Mouse (Mus musculus) stomach, embryonic 14.5 days (tissue): ENCODE measurements around the gene Xntrpc. TPM values are rescaled to one million over a fixed set of nuclear protein-coding genes. Genes with fewer than 3 reads are reported as not detected.

Experiments
- ATAC-seq: fragments of 200-750 bp; cut with Nextera tagmentation; 2 replicates; pipeline ENCODE4 v1.8.0; 2017; ENCODE audit warnings: low read depth, moderate TSS enrichment; ENCODE audit not compliant: insufficient number of reproducible peaks, insufficient read depth, low FRiP score
- H3K27ac ChIP-seq: fragments of 300-500 bp; sonication (generic); 2 replicates; pipeline ENCODE4 v1.5.1; 2014; ENCODE audit warnings: mild to moderate bottlenecking, low read length, moderate library complexity, mixed read lengths
- H3K27me3 ChIP-seq: fragments of 300-500 bp; sonication (generic); 2 replicates; pipeline ENCODE4 v1.6.1; 2014; ENCODE audit warnings: low read length, control low read depth, mixed read lengths; ENCODE audit not compliant: control insufficient read depth, insufficient read depth
- H3K36me3 ChIP-seq: fragments of 300-500 bp; sonication (generic); 2 replicates; pipeline ENCODE4 v1.6.1; 2014; ENCODE audit warnings: mild to moderate bottlenecking, control low read depth, low read length, moderate library complexity, mixed read lengths; ENCODE audit not compliant: control insufficient read depth, insufficient read depth
- H3K4me1 ChIP-seq: fragments of 300-500 bp; sonication (generic); 2 replicates; pipeline ENCODE4 v1.6.1; 2014; ENCODE audit warnings: low read length, control low read depth, mixed read lengths; ENCODE audit not compliant: control insufficient read depth, insufficient read depth
- H3K4me2 ChIP-seq: fragments of 300-500 bp; sonication (generic); replicated peaks from 2 replicates; pipeline ENCODE4 v1.6.1; 2014; ENCODE audit warnings: low read depth, low read length, control low read depth
- H3K4me3 ChIP-seq: fragments of 300-500 bp; sonication (generic); 2 replicates; pipeline ENCODE4 v1.5.1; 2014; ENCODE audit warnings: low read depth, low read length, control low read depth
- H3K9ac ChIP-seq: fragments of 300-500 bp; sonication (generic); replicated peaks from 2 replicates; pipeline ENCODE4 v1.6.1; 2014; ENCODE audit warnings: low read depth, mild to moderate bottlenecking, control low read depth, low read length, moderate library complexity, mixed read lengths
- H3K9me3 ChIP-seq: fragments of 300-500 bp; sonication (generic); 2 replicates; pipeline ENCODE4 v1.6.1; 2016; ENCODE audit warnings: low read depth, low read length, control low read depth; ENCODE audit not compliant: control insufficient read depth
- WGBS: fragments of 180-500 bp; shearing (Covaris S2); extraction: QIAGEN DNeasy Blood & Tissue Kit; methylation state at CpG from one replicate; pipeline ENCODE4 v1.1.7; 2014; 5-methylcytosine and 5-hydroxymethylcytosine counted together
- polyA plus RNA-seq: library from polyadenylated mRNA; unstranded; fragments of >200 nt; fragmentation: Nextera tagmentation; extraction: Ambion mirVana; gene quantifications from 2 replicates; pipeline ENCODE4 v1.2.1, GENCODE M21; 2014

The Xntrpc gene
- polyA plus RNA-seq, 1 experiment from 2014 or later: 1.8 TPM

DNA sequence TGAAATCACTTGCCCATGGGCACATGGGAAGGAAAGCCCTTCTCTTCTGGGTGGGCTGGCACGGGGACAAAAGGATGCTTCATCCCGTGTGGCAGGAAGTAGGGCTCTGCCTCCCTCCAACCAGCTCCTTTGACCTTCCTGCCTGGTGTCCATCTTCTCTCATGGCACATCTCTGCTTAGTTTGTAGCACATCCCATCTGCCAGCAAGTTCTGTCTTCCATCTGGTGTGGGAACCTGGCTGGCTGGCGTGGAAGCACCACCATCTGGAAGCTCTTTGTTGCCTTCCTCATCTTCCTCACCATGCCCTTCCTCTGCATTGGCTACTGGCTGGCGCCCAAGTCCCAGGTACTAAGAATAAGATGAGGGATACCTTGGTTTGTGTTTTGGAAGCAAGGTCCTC, 21.8 kb downstream of the Xntrpc start:
- 82% methylated on average over 4 of the region's 4 CpGs for WGBS

DNA sequence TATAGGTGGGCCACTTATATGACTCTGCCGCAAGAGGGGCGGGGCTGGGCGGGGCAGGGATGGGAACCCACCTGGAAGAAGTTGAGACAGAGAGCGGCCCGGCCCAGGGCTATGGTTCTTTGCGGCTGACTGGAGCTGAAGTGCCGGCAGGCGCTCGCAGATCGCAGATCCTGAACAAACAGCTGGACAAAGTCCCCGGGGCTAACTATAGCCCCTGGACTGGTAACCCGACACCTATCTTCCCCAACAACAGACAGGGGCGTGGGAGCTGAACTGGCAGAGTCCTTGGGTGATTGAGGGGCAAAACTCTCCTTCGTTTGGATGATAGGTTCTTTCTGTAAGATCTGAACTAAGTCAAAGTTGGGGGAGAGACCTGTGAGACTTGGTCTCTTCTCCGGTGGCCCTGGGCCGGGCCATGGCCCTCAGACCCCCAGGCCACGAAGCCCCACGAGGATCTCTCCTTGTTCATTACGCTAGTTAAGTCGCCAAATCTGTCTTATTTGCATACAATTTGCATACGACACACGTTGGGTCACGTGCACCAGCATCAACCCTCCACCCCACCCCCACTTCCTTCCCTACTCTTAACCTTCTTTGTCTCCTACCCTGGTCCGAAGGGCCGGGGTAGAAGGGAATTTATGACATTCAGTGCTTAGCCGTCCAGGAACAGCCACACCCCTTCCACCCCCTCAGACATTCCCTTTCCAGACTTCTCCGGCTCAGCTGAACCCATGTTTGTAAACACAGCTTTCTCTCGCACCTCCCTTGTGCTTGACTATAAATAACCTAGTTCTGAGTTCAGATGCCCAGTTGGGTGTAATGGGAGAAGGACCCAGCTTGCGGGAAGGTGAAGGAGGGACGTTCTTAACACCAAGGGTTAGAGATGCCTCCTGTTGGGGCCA, 34.5 kb downstream of the Xntrpc start:
- peak overlapping the region; percentile 35 for H3K4me2 ChIP-seq
- H3K27me3 ChIP-seq: no peaks in the 10 kb centered on the region
- WGBS: 6% methylated on average over 30 of the region's 30 CpGs
- H3K9ac ChIP-seq: no peak overlapping the region
- no peaks in the 10 kb centered on the region for H3K36me3 ChIP-seq
- no peaks in the 10 kb centered on the region for H3K9me3 ChIP-seq
- peak overlapping the region; percentile 2; the same call in 1 of the 2 replicates for H3K4me3 ChIP-seq
- no peak overlapping the region for H3K27ac ChIP-seq
- 0 out of 2 replicates have a peak, but pooled peaks cover 10% of the 10 kb centered on the region for H3K4me1 ChIP-seq
- peak; percentile 57; the same call in 1 of the 2 replicates for ATAC-seq

More for the DNA sequence above, 21.8 kb downstream of the Xntrpc start:
- H3K4me1 ChIP-seq: no peaks in the 10 kb centered on the region
- H3K9me3 ChIP-seq: no peaks in the 10 kb centered on the region
- no peaks in the 10 kb centered on the region for H3K27me3 ChIP-seq
- no peak overlapping the region for H3K4me3 ChIP-seq
- no peak overlapping the region for H3K4me2 ChIP-seq
- peaks cover 9% of the 10 kb centered on the region for H3K36me3 ChIP-seq
- no peak overlapping the region for H3K9ac ChIP-seq
- no peak overlapping the region for H3K27ac ChIP-seq
- ATAC-seq: no peak

DNA sequence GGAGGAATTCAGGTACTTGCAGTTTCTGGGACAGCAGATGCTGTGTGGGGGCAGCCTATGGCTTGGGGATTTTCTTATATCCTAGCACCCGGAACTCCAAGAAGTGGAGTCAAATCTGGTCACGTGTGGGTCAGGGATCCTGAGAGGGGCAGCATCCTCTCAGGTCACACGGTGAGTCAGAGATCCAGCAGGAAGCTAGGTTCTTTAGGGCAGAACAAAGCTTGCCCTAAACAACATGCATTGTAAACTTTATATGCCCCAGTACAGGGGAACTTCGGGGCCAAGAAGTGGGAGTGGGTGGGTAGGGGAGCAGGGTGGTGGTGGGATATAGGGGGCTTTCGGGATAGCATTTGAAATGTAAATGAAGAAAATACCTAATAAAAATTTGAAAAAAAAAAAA, 35.4 kb downstream of the Xntrpc start:
- Histone ChIP-seq H3K36me3 (no peaks in the 10 kb centered on the region), H3K4me1 (0 out of 2 replicates have a peak, but pooled peaks cover 10% of the 10 kb centered on the region), H3K27me3 (no peaks in the 10 kb centered on the region), H3K9me3 (no peaks in the 10 kb centered on the region), H3K4me3 (no peak overlapping the region), H3K4me2 (no peak overlapping the region), H3K9ac (no peak overlapping the region), H3K27ac (no peak overlapping the region)
- 59% methylated on average over 5 of the region's 5 CpGs for WGBS
- no peak for ATAC-seq

DNA sequence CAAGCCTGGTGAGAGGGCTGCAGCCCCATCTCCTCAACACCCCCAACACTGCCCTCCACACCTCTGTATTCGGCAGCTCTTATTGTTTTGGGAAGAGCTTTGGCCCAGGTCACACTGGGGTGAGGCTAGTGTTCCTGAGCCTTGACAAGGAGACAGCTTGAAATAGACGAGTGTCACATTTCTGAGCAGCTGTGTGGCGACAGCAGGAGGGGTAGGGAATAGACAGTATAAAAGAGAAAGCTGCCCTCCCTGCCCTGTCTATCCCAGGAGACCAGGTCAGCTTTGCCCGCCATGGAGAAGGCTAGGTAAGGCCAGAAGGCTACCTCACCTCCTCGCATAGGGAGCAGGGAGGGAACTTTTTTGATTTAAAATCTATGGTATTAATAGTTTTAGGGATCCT, 36.0 kb downstream of the Xntrpc start, which contains the start of gene Art1:
TSS of gene Art1 (plus strand) at position 257 of the 400 bp plus-strand sequence.
- H3K4me2 ChIP-seq: no peak within 1 kb of the TSS

DNA sequence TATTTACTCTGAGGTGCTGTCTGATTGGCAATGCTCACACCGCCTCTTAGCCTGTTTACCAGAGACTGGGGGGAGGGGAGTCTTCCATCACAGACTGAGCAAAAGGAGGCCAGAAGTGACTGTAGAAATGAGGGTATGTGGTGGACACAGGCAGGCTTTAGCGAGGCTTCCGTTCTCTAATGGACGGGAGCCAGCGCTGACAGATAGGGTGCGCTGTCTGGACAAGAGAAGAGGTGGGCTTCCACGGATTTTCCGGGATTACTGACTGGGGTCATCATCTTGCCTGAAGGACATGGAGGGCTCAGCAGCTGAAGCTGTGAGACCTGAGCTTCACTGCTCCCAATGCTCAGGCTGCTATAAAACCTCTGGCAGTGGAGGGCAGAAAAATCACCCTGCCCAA, 36.7 kb downstream of the Xntrpc start:
- no peaks in the 10 kb centered on the region for H3K9me3 ChIP-seq
- whole genome bisulfite sequencing: 49% methylated on average over 8 of the region's 8 CpGs
- H3K27me3 ChIP-seq: no peaks in the 10 kb centered on the region
- no peak overlapping the region for H3K4me3 ChIP-seq
- ATAC-seq: no peak
- no peak overlapping the region for H3K4me2 ChIP-seq
- no peak overlapping the region for H3K27ac ChIP-seq
- no peak overlapping the region for H3K9ac ChIP-seq
- no peaks in the 10 kb centered on the region for H3K36me3 ChIP-seq
- H3K4me1 ChIP-seq: peaks cover 17% of the 10 kb centered on the region; the same call in 1 of the 2 replicates

More for the DNA sequence above, 36.0 kb downstream of the Xntrpc start, which contains the start of gene Art1:
- Histone ChIP-seq H3K27ac (no peak within 1 kb of the TSS), H3K4me3 (no peak within 1 kb of the TSS), H3K27me3 (no peaks in the 10 kb centered on the region), H3K4me1 (0 out of 2 replicates have a peak, but pooled peaks cover 10% of the 10 kb centered on the region), H3K9me3 (no peaks in the 10 kb centered on the region), H3K36me3 (no peaks in the 10 kb centered on the region), H3K9ac (no peak within 1 kb of the TSS)
- 56% methylated on average over 5 of the region's 5 CpGs for WGBS
- no peak for ATAC-seq

DNA sequence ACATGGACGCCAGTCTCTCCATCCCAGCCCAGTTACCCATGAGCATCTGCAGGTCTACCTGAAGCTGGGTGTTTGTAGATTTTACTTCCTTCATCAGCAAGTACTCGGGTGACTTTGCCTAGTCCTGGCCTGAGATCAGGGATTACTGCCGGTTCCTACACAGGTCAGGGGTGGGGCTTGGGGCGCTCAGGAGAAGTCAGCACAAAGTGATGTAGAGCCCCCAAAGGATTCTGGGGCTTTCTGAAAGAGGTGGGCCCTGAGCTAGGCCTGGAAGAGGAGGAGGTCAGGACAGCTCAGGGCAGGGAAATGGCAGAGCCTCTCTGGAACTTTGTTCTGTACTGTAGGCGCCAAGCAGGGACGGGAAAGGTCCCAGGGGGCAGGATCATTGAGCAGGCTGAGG, 37.2 kb downstream of the Xntrpc start:
- no peak overlapping the region for H3K9ac ChIP-seq
- H3K4me2 ChIP-seq: no peak overlapping the region
- H3K9me3 ChIP-seq: no peaks in the 10 kb centered on the region
- H3K4me3 ChIP-seq: no peak overlapping the region
- 39% methylated on average over 6 of the region's 6 CpGs for WGBS
- ATAC-seq: no peak
- H3K36me3 ChIP-seq: no peaks in the 10 kb centered on the region
- H3K4me1 ChIP-seq: peaks cover 17% of the 10 kb centered on the region; the same call in 1 of the 2 replicates
- H3K27me3 ChIP-seq: no peaks in the 10 kb centered on the region
- no peak overlapping the region for H3K27ac ChIP-seq

DNA sequence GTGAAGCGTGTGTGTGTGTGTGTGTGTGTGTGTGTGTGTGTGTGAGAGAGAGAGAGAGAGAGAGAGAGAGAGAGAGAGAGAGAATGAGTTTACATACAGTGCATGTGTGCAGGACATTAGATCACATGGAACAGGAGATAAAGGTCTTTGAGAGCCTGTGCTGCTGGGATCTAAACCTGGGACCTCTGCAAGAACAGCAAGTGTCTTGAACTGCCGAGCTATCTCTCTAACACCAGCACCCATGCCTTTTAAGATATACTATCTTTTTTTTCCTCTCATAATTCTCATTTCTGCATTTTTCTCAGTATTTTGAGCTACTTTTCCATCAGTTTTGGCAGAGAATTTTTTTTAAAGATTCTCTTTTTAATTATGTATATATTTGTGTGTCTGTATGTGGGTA, 38.0 kb downstream of the Xntrpc start:
- H3K9ac ChIP-seq: no peak overlapping the region
- no peak for ATAC-seq
- 74% methylated on average over 2 of the region's 2 CpGs for WGBS
- H3K4me1 ChIP-seq: peaks cover 17% of the 10 kb centered on the region; the same call in 1 of the 2 replicates
- no peak overlapping the region for H3K27ac ChIP-seq
- H3K36me3 ChIP-seq: no peaks in the 10 kb centered on the region
- no peak overlapping the region for H3K4me2 ChIP-seq
- H3K9me3 ChIP-seq: no peaks in the 10 kb centered on the region
- no peak overlapping the region for H3K4me3 ChIP-seq
- no peaks in the 10 kb centered on the region for H3K27me3 ChIP-seq

DNA sequence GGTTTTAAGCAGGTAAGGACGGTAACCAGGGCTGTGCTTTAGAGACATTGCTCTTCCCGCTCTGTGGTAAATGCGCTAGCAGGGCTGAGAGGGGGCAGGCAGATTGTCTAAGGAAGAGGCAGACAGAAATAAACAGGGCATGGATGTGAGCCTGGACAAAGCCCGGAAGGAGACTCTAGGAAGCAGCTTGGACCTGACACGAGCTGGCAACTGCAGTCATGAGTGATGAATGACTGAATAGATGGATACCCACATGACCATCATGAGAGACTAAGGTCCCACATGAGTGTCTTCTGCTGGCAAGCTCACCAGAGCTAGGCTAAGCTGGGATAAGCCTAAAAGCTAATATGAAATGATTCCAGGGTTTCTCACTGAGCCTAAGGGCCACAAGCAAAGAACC, 38.6 kb downstream of the Xntrpc start:
- H3K9me3 ChIP-seq: no peaks in the 10 kb centered on the region
- no peak overlapping the region for H3K9ac ChIP-seq
- H3K27ac ChIP-seq: no peak overlapping the region
- no peak for ATAC-seq
- no peak overlapping the region for H3K4me3 ChIP-seq
- 57% methylated on average over 5 of the region's 5 CpGs for WGBS
- H3K36me3 ChIP-seq: no peaks in the 10 kb centered on the region
- H3K4me2 ChIP-seq: no peak overlapping the region
- no peaks in the 10 kb centered on the region for H3K27me3 ChIP-seq
- peaks cover 17% of the 10 kb centered on the region; the same call in 1 of the 2 replicates for H3K4me1 ChIP-seq
